Mouse (Mus musculus) adrenal gland, adult (tissue): ENCODE measurements around the gene Tmem207.
"Not testable (repeated sequence)": the region's sequence is repeated elsewhere in the genome, so short reads cannot be mapped to it uniquely, and the experiment has no call there.

Source experiments
- DNase-seq, 2 experiments: peaks; one replicate each; pipeline ENCODE4 v3.0.0; 2022 to 2023; ENCODE audit warnings: low spot score in 1 of 2; ENCODE audit not compliant: inconsistent age in 2 of 2

Gene Tmem207

DNA sequence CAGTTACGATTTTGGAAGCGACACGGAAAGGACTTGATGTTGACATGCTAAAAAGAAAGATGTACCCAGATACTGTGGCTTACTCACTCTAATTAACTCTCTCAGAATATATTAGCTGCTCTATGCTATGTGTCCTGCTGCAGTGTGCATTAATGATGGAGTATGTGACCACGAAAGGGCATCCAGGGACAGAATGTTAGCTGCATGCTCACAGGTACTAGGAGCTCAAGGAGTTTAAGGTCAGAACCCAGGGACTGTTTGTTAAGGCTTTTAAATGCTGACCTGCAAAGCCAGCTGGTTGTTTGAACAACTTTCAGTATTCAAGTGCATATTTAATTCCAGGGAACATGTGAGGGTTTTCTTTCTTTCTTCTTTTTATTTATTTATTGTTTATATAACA, at the start of gene Tmem207:
TSS of gene Tmem207 (minus strand) at position 101 of the 400 bp plus-strand sequence.
- no peak for DNase-seq

DNA sequence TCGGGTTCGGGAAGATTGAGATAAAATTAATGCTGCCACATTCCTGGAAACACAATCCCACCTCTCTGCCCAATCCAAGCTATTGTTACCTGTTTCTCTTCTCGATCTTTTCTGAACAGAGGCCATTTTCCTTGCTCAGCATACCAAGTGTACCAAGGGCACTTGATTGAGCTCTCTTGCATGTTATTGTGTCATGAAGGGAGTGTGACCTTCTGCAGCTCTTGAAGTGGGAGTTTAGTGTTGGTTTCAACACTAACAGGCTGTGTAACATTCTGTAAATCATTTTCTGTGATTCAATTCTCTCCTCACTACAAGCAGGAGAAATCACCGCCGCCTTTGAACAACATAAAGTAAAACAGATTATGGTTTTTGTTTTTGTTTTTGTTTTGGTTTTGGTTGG, 47.6 kb upstream of the Tmem207 start:
- DNase-seq = no peak

- DNase-seq = no peak
These were observed 45.3 kb upstream of the Tmem207 start for GRCm38 (mm10) chr16:26571836-26572235.

DNA sequence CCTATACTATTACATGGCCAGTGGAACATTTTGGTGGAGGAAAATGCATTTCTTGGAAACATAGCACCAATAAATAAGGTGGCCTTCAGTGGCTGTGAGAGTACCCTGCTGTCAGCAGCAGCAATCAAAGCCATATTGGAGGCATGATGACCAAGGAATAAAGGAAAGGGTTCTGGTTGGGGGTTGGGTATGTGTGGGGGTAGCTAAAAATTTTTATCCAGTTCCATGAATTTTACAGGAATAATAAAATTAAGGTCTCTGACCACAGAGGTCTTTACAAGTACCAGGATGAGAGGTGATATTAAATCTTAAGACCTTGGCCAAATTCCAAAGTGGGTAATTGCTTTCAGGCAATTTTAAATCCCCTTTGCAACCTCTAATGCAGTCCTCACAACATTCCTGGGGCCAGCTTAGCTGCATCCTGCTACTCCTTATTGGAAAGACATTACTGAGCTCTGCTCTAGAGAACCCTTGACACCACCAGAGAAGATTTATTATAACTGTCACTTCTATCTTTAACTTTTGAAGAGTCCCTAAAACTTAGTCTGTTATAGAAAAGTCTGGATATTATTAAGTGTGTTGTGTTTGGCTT, 42.9 kb upstream of the Tmem207 start:
- no peak for DNase-seq

GRCm38 (mm10) chr16:26562771-26563170, 36.2 kb upstream of the Tmem207 start:
- DNase-seq = no peak

- DNase-seq = no peak
These were observed 35.2 kb upstream of the Tmem207 start for GRCm38 (mm10) chr16:26561743-26562142.

GRCm38 (mm10) chr16:26558797-26559196, 32.2 kb upstream of the Tmem207 start:
- DNase-seq = no peak

GRCm38 (mm10) chr16:26552234-26552633, 25.7 kb upstream of the Tmem207 start:
- DNase-seq = no peak

DNA sequence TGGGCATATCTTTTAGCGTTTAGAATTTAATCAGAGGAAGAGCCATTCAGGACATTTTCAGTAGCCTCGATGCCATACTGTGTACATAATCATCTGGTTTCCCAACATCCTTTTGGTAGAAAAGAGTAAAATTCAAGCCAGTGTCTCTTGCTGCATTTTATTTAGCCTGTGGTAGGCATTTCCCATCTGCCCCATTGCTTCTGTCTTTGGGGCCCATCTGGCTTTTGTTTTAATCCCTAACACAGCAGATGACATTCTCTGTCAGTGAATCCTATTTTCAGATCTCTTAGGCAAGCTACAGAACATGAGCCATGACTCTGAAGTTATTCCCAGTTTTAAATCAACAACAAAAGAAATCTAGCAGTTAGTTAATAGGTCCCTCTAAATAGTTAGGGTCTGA, 22.7 kb upstream of the Tmem207 start:
- DNase-seq = no peak

DNA sequence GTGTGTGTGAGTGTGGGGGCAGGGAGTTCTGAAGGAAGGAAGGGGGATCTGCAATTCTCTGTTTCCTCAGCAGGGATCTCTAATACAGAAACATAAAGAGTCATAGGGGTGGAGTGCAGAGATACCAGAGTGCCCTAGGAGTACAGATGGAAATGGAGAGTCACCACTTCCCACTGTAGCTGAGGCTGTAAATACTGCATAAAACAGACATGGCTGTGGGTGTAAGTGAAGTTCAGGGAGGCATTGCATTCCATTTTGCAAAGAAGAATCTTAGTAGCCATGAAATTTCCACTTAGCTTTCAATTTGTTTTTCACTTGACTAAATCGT, 20.3 kb upstream of the Tmem207 start:
- DNase-seq = no peak

GRCm38 (mm10) chr16:26546170-26546878, 19.8 kb upstream of the Tmem207 start:
- DNase-seq = no peak

DNA sequence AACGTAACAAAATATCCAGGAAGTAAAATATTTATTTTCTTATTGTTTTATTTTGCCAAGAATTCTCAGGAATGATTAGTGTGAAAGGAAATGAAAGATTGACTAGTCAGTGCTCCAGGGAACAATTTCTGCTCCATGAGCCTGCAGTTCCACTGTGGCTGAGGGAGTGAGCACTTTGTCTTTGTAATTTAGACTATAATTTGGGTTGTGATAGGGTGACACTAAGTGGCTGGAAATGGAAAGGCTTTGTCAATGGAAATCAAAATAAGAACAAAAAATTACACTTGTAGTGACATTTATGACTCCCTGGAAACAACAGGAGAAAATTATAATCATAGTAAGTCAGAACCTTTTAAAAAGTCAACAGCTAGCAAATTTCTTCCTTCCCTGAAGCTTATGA, 5.7 kb upstream of the Tmem207 start:
- no peak for DNase-seq

DNA sequence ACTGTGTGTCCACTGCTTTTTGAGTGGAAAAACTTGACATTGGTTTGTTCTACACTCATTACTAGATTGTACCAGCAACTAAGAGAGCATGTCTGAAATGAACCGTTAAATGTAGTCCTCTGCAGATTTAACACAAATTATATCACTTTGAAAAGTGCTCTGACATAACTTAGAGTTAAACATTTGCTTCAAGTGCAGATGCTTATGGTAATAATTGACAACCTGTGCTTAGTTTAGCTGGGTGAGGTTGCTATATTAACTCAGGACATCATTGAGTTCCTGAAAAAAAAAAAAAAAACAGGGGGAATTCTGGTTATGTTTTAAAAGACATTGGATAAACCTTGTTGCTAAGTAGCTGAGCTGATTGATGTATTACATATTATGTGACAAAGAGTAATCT, 3.9 kb upstream of the Tmem207 start:
- DNase-seq = no peak

- DNase-seq = no peak
These were observed 1.5 kb upstream of the Tmem207 start for GRCm38 (mm10) chr16:26527931-26528666.

GRCm38 (mm10) chr16:26525832-26526231, 737 bp downstream of the Tmem207 start:
- no peak for DNase-seq

DNA sequence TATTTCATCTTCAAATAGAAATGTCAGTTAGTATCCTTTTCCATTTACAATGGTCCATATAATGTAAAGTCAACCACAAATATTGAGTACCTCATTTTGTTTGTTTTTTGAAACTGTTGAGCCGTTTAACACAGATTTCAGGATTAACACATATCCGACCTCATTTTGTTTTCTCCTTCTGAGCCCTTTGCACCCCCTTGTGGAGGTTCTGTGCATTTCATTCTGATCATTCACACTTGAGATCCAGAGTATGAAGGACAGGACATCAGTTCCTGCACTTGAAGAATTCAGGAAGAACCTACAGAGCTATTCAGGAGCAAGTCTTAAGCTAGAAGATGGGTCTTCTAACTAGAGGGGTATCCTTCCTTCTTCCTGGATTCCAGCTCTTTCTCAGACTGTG, 7.0 kb downstream of the Tmem207 start:
- peak in 1 of 2 experiments; percentile 69 for DNase-seq

- DNase-seq = no peak
These were observed 21.6 kb downstream of the Tmem207 start for GRCm38 (mm10) chr16:26504961-26505360.

GRCm38 (mm10) chr16:26500738-26501137, 25.8 kb downstream of the Tmem207 start:
- DNase-seq = no peak

- not testable (repeated sequence) for DNase-seq
These were observed 26.9 kb downstream of the Tmem207 start for GRCm38 (mm10) chr16:26499705-26500104.

DNA sequence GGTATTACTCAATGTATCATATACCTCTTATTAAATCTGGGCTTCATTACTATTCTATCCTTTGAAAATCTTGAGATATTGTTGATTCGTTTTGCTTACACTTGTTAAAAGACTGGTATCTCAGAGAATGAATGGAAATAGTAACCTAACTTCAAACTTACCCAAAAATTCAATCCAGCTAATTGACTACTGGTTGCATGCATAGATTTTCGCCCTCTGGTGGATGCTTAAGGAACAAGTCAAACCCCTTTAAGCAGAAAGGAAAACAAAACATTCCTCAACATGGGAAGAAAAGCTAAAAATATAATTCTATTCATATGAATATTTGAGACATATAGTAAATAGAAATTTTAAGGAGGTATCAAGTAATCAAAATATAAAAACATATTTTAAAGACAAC, 30.8 kb downstream of the Tmem207 start:
- peak in 1 of 2 experiments; percentile 42 for DNase-seq

DNA sequence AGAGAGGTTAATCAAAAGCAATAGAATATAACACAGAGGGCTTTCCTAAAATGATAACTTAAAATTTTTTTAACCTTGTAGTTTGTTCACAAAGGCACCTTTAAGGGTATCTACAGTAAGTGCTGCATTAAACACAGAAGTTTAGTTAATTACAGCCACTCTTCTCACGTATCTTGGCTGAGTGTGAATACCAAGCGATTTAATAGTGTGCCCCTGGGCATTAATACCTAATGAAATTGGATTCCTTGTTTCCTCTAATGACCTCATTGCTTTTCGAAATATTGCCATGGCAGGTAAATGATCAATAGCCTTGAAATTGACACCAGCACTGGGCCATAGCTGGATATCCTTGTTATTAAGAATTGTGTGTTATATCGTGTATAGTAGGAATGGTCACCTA, 55.3 kb downstream of the Tmem207 start:
- no peak for DNase-seq

DNA sequence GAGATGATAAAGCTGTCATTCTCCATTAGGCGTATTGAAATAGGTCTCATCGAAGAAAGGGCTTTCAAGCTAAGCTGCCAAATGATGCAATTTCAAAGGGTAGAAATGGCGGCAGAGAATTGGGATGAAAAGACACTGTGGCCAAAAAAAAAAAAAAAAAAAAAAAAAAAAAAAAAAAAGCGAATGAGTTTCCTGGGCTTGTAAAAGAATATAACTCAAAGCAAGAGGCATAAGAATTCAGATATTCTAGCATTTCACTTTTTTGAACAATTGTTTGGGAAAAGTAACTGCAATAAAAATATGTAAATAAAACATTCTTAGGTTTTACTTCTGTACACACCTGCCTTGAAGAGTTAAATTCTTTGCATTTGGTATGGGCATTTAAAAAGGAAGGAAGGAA, 60.0 kb downstream of the Tmem207 start:
- DNase-seq = no peak
